Mouse (Mus musculus) MEL (cell line): ENCODE results near the gene Tlcd2. TPM values are rescaled to one million over a fixed set of nuclear protein-coding genes. Genes with fewer than 3 reads are reported as not detected.
"Not testable (repeated sequence)": the region's sequence is repeated elsewhere in the genome, so short reads cannot be mapped to it uniquely, and the experiment has no call there.

ENCODE experiments used
- DNase-seq: peaks from one replicate; pipeline ENCODE4 v3.0.0; 2011; ENCODE audit warnings: low read depth, low spot score
- H3K27ac ChIP-seq: 2 replicates; pipeline ENCODE4 v1.5.1; 2012; ENCODE audit warnings: low read depth, mild to moderate bottlenecking, control low read depth, low read length, moderate library complexity; ENCODE audit not compliant: control insufficient read depth
- H3K27me3 ChIP-seq, 2 experiments: fragments of 150-350 bp in 1 of 2; sonication (generic) in 1 of 2; 2 replicates each; pipeline ENCODE4 v1.6.1; 2012; ENCODE audit warnings: low read length in 2 of 2, mild to moderate bottlenecking in 2 of 2, improper control_type of control experiment in 1 of 2, moderate library complexity in 1 of 2; ENCODE audit not compliant: insufficient read depth in 2 of 2, control insufficient read depth in 1 of 2
- H3K36me3 ChIP-seq, 2 experiments: 2 replicates each; pipeline ENCODE4 v1.6.1; 2012 to 2014; ENCODE audit warnings: low read length in 2 of 2, improper control_type of control experiment in 1 of 2, inconsistent platforms in 1 of 2, mild to moderate bottlenecking in 1 of 2; ENCODE audit not compliant: insufficient read depth in 2 of 2, control insufficient read depth in 1 of 2
- H3K4me1 ChIP-seq, 2 experiments: fragments of 150-350 bp in 1 of 2; sonication (generic) in 1 of 2; 2 replicates each; pipeline ENCODE4 v1.6.1; 2012; ENCODE audit warnings: low read length in 2 of 2, improper control_type of control experiment in 1 of 2, mild to moderate bottlenecking in 1 of 2; ENCODE audit not compliant: insufficient read depth in 2 of 2, control insufficient read depth in 1 of 2
- H3K4me3 ChIP-seq, 2 experiments: fragments of 150-350 bp in 1 of 2; sonication (generic) in 1 of 2; 2 replicates each; pipeline ENCODE4 v1.5.1; 2012; ENCODE audit warnings: low read depth in 2 of 2, low read length in 2 of 2, mild to moderate bottlenecking in 2 of 2, moderate library complexity in 2 of 2, control low read depth in 1 of 2, improper control_type of control experiment in 1 of 2; ENCODE audit not compliant: control insufficient read depth in 1 of 2, insufficient read depth in 1 of 2
- H3K79me2 ChIP-seq: 2 replicates; pipeline ENCODE4 v1.6.1; 2012; ENCODE audit warnings: mild to moderate bottlenecking, low read length, moderate library complexity; ENCODE audit not compliant: control insufficient read depth, poor library complexity, insufficient read depth
- H3K9ac ChIP-seq: 2 replicates; pipeline ENCODE4 v1.6.1; 2012; ENCODE audit warnings: low read depth, mild to moderate bottlenecking, control low read depth, low read length, moderate library complexity; ENCODE audit not compliant: control insufficient read depth, poor library complexity, severe bottlenecking
- H3K9me3 ChIP-seq: fragments of 150-350 bp; sonication (generic); replicated peaks from 2 replicates; pipeline ENCODE4 v1.6.1; 2012; ENCODE audit warnings: mild to moderate bottlenecking, low read length, improper control_type of control experiment, moderate library complexity; ENCODE audit not compliant: insufficient read depth
- CHD1 ChIP-seq: IDR thresholded peaks from 2 replicates; pipeline ENCODE4 v1.6.1; 2012; ENCODE audit warnings: low read depth, mild to moderate bottlenecking, inconsistent platforms, low read length, improper control_type of control experiment
- CHD2 ChIP-seq: IDR thresholded peaks from 2 replicates; pipeline ENCODE4 v1.6.1; 2011; ENCODE audit warnings: low read length, improper control_type of control experiment
- CTCF ChIP-seq, 3 experiments: IDR thresholded peaks in 2 of 3; conservative IDR thresholded peaks in 1 of 3; 2 replicates each; pipeline ENCODE4 v1.5.1; 2011 to 2012; ENCODE audit warnings: low read length in 3 of 3, low read depth in 2 of 3, mild to moderate bottlenecking in 2 of 3, improper control_type of control experiment in 1 of 3, inconsistent platforms in 1 of 3, mixed read lengths in 1 of 3, moderate library complexity in 1 of 3; ENCODE audit not compliant: control insufficient read depth in 1 of 3, insufficient read depth in 1 of 3, poor library complexity in 1 of 3, severe bottlenecking in 1 of 3
- E2F4 ChIP-seq: IDR thresholded peaks from 2 replicates; pipeline ENCODE4 v1.6.1; 2011; ENCODE audit warnings: low read depth, low read length, improper control_type of control experiment, borderline replicate concordance
- ELF1 ChIP-seq: IDR thresholded peaks from 2 replicates; pipeline ENCODE4 v1.6.1; 2014; ENCODE audit warnings: low read depth, mild to moderate bottlenecking, inconsistent platforms, low read length, improper control_type of control experiment, moderate library complexity
- EP300 ChIP-seq, 2 experiments: IDR thresholded peaks; 2 replicates each; pipeline ENCODE4 v1.6.1; 2011; ENCODE audit warnings: improper control_type of control experiment in 2 of 2, low read length in 2 of 2, low read depth in 1 of 2, mild to moderate bottlenecking in 1 of 2
- ETS1 ChIP-seq: IDR thresholded peaks from 2 replicates; pipeline ENCODE4 v1.6.1; 2012; ENCODE audit warnings: low read depth, mild to moderate bottlenecking, inconsistent platforms, low read length, improper control_type of control experiment, moderate library complexity
- GABPA ChIP-seq: IDR thresholded peaks from 2 replicates; pipeline ENCODE4 v1.6.1; 2012; ENCODE audit warnings: low read depth, mild to moderate bottlenecking, inconsistent platforms, low read length, improper control_type of control experiment, moderate library complexity
- HCFC1 ChIP-seq: IDR thresholded peaks from 2 replicates; pipeline ENCODE4 v1.6.1; 2012; ENCODE audit warnings: low read depth, mild to moderate bottlenecking, inconsistent platforms, low read length, improper control_type of control experiment, moderate library complexity
- KAT2A ChIP-seq: conservative IDR thresholded peaks from 2 replicates; pipeline ENCODE4 v1.6.1; 2012; ENCODE audit warnings: low read depth, low read length, improper control_type of control experiment, inconsistent platforms
- MAFK ChIP-seq: IDR thresholded peaks from 2 replicates; pipeline ENCODE4 v1.6.1; 2011; ENCODE audit warnings: low read depth, mild to moderate bottlenecking, low read length, improper control_type of control experiment, borderline replicate concordance
- MAX ChIP-seq: IDR thresholded peaks from 2 replicates; pipeline ENCODE4 v1.6.1; 2011; ENCODE audit warnings: low read length, improper control_type of control experiment
- MXI1 ChIP-seq: IDR thresholded peaks from 2 replicates; pipeline ENCODE4 v1.6.1; 2011; ENCODE audit warnings: mild to moderate bottlenecking, low read depth, low read length, improper control_type of control experiment
- MYC ChIP-seq: IDR thresholded peaks from 2 replicates; pipeline ENCODE4 v1.6.1; 2011; ENCODE audit warnings: low read depth, mild to moderate bottlenecking, low read length, improper control_type of control experiment, moderate library complexity
- NRF1 ChIP-seq: IDR thresholded peaks from 2 replicates; pipeline ENCODE4 v1.6.1; 2014; ENCODE audit warnings: low read depth, mild to moderate bottlenecking, inconsistent platforms, low read length, improper control_type of control experiment, moderate library complexity; ENCODE audit not compliant: poor library complexity, insufficient read depth, severe bottlenecking
- POLR2A ChIP-seq, 2 experiments: IDR thresholded peaks; 2 replicates each; pipeline ENCODE4 v1.6.1; 2011 to 2012; ENCODE audit warnings: low read length in 2 of 2, mild to moderate bottlenecking in 2 of 2, control low read depth in 1 of 2, improper control_type of control experiment in 1 of 2, low read depth in 1 of 2, moderate library complexity in 1 of 2; ENCODE audit not compliant: control insufficient read depth in 1 of 2, insufficient read depth in 1 of 2, poor library complexity in 1 of 2
- POLR2AphosphoS2 ChIP-seq: IDR thresholded peaks from 2 replicates; pipeline ENCODE4 v1.6.1; 2011; ENCODE audit warnings: low read length, improper control_type of control experiment
- POLR2AphosphoS5 ChIP-seq: IDR thresholded peaks from 2 replicates; pipeline ENCODE4 v1.6.1; 2012; ENCODE audit warnings: low read depth, borderline replicate concordance, mild to moderate bottlenecking, inconsistent platforms, low read length, moderate library complexity, mixed read lengths
- RAD21 ChIP-seq: IDR thresholded peaks from 2 replicates; pipeline ENCODE4 v1.6.1; 2011; ENCODE audit warnings: mild to moderate bottlenecking, low read depth, low read length, improper control_type of control experiment
- RCOR1 ChIP-seq: IDR thresholded peaks from 2 replicates; pipeline ENCODE4 v1.6.1; 2012; ENCODE audit warnings: low read depth, mild to moderate bottlenecking, inconsistent platforms, low read length, improper control_type of control experiment
- SIN3A ChIP-seq: IDR thresholded peaks from 2 replicates; pipeline ENCODE4 v1.6.1; 2012; ENCODE audit warnings: low read length, improper control_type of control experiment, inconsistent platforms
- SMC3 ChIP-seq: IDR thresholded peaks from 2 replicates; pipeline ENCODE4 v1.6.1; 2011; ENCODE audit warnings: low read depth, low read length, improper control_type of control experiment
- TAL1 ChIP-seq: IDR thresholded peaks from 2 replicates; pipeline ENCODE4 v1.6.1; 2012; ENCODE audit warnings: mild to moderate bottlenecking, inconsistent platforms, low read length, moderate library complexity, mixed read lengths
- TBP ChIP-seq: IDR thresholded peaks from 2 replicates; pipeline ENCODE4 v1.8.0; 2011; ENCODE audit warnings: low read depth, low read length, improper control_type of control experiment
- UBTF ChIP-seq: IDR thresholded peaks from 2 replicates; pipeline ENCODE4 v1.6.1; 2012; ENCODE audit warnings: low read depth, mild to moderate bottlenecking, inconsistent platforms, low read length, improper control_type of control experiment, moderate library complexity, borderline replicate concordance; ENCODE audit not compliant: insufficient read depth
- USF1 ChIP-seq: IDR thresholded peaks from 2 replicates; pipeline ENCODE4 v1.6.1; 2014; ENCODE audit warnings: low read depth, mild to moderate bottlenecking, inconsistent platforms, low read length, improper control_type of control experiment, moderate library complexity
- USF2 ChIP-seq, 2 experiments: IDR thresholded peaks; 2 replicates each; pipeline ENCODE4 v1.6.1; 2011 to 2012; ENCODE audit warnings: improper control_type of control experiment in 2 of 2, low read length in 2 of 2, borderline replicate concordance in 1 of 2, inconsistent platforms in 1 of 2, low read depth in 1 of 2, mild to moderate bottlenecking in 1 of 2; ENCODE audit not compliant: insufficient read depth in 1 of 2
- ZC3H11A ChIP-seq: IDR thresholded peaks from 2 replicates; pipeline ENCODE4 v1.6.1; 2012; ENCODE audit warnings: low read depth, mild to moderate bottlenecking, inconsistent platforms, low read length, improper control_type of control experiment
- ZKSCAN1 ChIP-seq: IDR thresholded peaks from 2 replicates; pipeline ENCODE4 v1.6.1; 2012; ENCODE audit warnings: low read depth, mild to moderate bottlenecking, inconsistent platforms, low read length, improper control_type of control experiment, moderate library complexity
- ZMIZ1 ChIP-seq: IDR thresholded peaks from 2 replicates; pipeline ENCODE4 v1.6.1; 2012; ENCODE audit warnings: low read depth, mild to moderate bottlenecking, inconsistent platforms, low read length, improper control_type of control experiment, moderate library complexity
- ZNF384 ChIP-seq: IDR thresholded peaks from 2 replicates; pipeline ENCODE4 v1.6.1; 2012; ENCODE audit warnings: low read depth, mild to moderate bottlenecking, inconsistent platforms, low read length, improper control_type of control experiment
- polyA plus RNA-seq, 2 experiments: library from polyadenylated mRNA; stranded (reverse) in 1 of 2; unstranded in 1 of 2; fragments of >175 nt in 1 of 2; fragments of >200 nt in 1 of 2; gene quantifications; 2 replicates each; pipeline versions ENCODE4 v1.2.1 to v1.2.4; 2012; ENCODE audit warnings: low replicate concordance in 2 of 2, low read depth in 1 of 2; ENCODE audit not compliant: insufficient read length in 2 of 2, insufficient read depth in 1 of 2, missing spikeins in 1 of 2
- total RNA-seq: library from RNA; depleted of rRNA; stranded (reverse); fragments of 300-350 nt; gene quantifications from 2 replicates; pipeline ENCODE4 v1.2.3, GENCODE M21; 2012

The Tlcd2 gene
- total and polyA plus RNA-seq, 3 experiments = 0.50 to 0.86 TPM; not detected in 1

- not testable (repeated sequence) for H3K9me3 ChIP-seq, DNase-seq, H3K9ac ChIP-seq, H3K79me2 ChIP-seq, H3K4me3 ChIP-seq, H3K27me3 ChIP-seq, H3K27ac ChIP-seq
- 0 out of 2 replicates have a peak, but pooled peaks have one; percentile 54 for TF ChIP-seq TBP
- Histone ChIP-seq H3K36me3 (peaks cover 0 to 29% of the 10 kb centered on the region in 2 experiments; a peak in 2 of 4 replicates), H3K4me1 (peaks cover 14 to 42% of the 10 kb centered on the region in 2 experiments)
These were observed 5.5 kb upstream of the Tlcd2 start for GRCm38 (mm10) chr11:75455971-75456370.

- peaks cover 14 to 41% of the 10 kb centered on the region in 2 experiments for H3K4me1 ChIP-seq
- DNase-seq = peak; percentile 52
- H3K9me3 ChIP-seq = no peaks in the 10 kb centered on the region
- no peaks in the 10 kb centered on the region for H3K27me3 ChIP-seq
- H3K36me3 ChIP-seq = peaks cover 0 to 29% of the 10 kb centered on the region in 2 experiments; a peak in 2 of 4 replicates
- peaks cover 3% of the 10 kb centered on the region; the same call in 1 of the 2 replicates for H3K79me2 ChIP-seq
- H3K27ac ChIP-seq = peak overlapping the region; percentile 20; the same call in 1 of the 2 replicates
- no peak overlapping the region for H3K9ac ChIP-seq
- H3K4me3 ChIP-seq = no peak overlapping the region
- no peak for TF ChIP-seq E2F4
- TF ChIP-seq SIN3A = peak; percentile 53; the same call in 1 of the 2 replicates
- no peak for TF ChIP-seq HCFC1
- peak; percentile 25 to 26; a peak in 2 of 4 replicates for TF ChIP-seq EP300 (IDR thresholded peaks at IDR 0.05; ENCODE audit: low read depth in 1 of 2, low read length in 2 of 2)
- TF ChIP-seq ZNF384 = no peak
- no peak; the same call in 1 of the 2 replicates for TF ChIP-seq MYC
- no peak for TF ChIP-seq ELF1
- TF ChIP-seq USF2 (IDR thresholded peaks at IDR 0.05; ENCODE audit: borderline replicate concordance in 1 of 2, insufficient read depth in 1 of 2, low read depth in 1 of 2, low read length in 2 of 2) = peak in 1 of 2 experiments; percentile 63; a peak in 1 of 4 replicates
- TF ChIP-seq ETS1 = peak; percentile 86
- TF ChIP-seq MAFK = no peak
- TF ChIP-seq MXI1 = peak; percentile 68; the same call in 1 of the 2 replicates
- no peak for TF ChIP-seq ZC3H11A
- 0 out of 2 replicates have a peak, but pooled peaks have one; percentile 32 for TF ChIP-seq TBP
- no peak for TF ChIP-seq CHD1
- no peak for TF ChIP-seq RCOR1
- TF ChIP-seq ZKSCAN1 = no peak
- peak; percentile 65 for TF ChIP-seq MAX
- TF ChIP-seq POLR2A (IDR thresholded peaks at IDR 0.05; ENCODE audit: control insufficient read depth in 1 of 2, insufficient read depth in 1 of 2, low read depth in 1 of 2, low read length in 2 of 2, poor library complexity in 1 of 2) = no peak
- TF ChIP-seq UBTF = no peak
- no peak for TF ChIP-seq CTCF (IDR thresholded peaks at IDR 0.05 in 2 of 3, conservative IDR thresholded peaks at IDR 0.05 in 1 of 3; ENCODE audit: control insufficient read depth in 1 of 3, insufficient read depth in 1 of 3, low read depth in 2 of 3, low read length in 3 of 3, poor library complexity in 1 of 3, severe bottlenecking in 1 of 3)
- TF ChIP-seq ZMIZ1 = no peak
- TF ChIP-seq TAL1 = no peak
- no peak for TF ChIP-seq NRF1
- TF ChIP-seq POLR2AphosphoS2 = no peak
- TF ChIP-seq USF1 = peak; percentile 91
- TF ChIP-seq KAT2A = no peak
- no peak for TF ChIP-seq GABPA
- TF ChIP-seq SMC3 = no peak; the same call in 1 of the 2 replicates
- TF ChIP-seq POLR2AphosphoS5 = no peak
- no peak for TF ChIP-seq CHD2
- TF ChIP-seq RAD21 = no peak
These were observed 5.1 kb upstream of the Tlcd2 start for GRCm38 (mm10) chr11:75456440-75456871.
